Mouse (Mus musculus): ENCODE results near the gene Tespa1.
A peak's percentile ranks its signal among the peaks of the same experiment; 100 is the strongest.
"Not testable (repeated sequence)": the region's sequence is repeated elsewhere in the genome, so short reads cannot be mapped to it uniquely, and the experiment has no call there.

Gene Tespa1

DNA sequence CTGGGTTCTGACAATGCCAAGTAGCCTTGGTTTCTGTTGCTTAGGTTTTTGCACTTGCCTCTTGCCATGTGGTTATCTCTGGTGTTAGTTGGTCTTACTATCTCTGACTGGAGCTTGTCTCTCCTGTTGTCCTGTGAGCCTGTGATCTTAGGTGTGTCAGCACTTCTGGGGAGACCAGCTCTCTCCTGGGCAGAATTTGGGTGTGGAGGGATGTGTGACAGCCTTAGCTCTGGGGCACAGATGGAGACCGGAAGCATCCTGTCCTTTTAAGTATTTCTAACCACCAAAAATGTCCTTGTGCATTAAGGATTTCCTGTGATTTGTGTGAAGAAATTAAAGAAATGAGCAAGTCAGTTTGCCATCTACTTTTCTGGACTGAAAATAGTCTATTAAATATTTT is 21.4 kb downstream of the Tespa1 start:
- DNase-seq (ENCODE audit: low read depth, low spot score): no peak

DNA sequence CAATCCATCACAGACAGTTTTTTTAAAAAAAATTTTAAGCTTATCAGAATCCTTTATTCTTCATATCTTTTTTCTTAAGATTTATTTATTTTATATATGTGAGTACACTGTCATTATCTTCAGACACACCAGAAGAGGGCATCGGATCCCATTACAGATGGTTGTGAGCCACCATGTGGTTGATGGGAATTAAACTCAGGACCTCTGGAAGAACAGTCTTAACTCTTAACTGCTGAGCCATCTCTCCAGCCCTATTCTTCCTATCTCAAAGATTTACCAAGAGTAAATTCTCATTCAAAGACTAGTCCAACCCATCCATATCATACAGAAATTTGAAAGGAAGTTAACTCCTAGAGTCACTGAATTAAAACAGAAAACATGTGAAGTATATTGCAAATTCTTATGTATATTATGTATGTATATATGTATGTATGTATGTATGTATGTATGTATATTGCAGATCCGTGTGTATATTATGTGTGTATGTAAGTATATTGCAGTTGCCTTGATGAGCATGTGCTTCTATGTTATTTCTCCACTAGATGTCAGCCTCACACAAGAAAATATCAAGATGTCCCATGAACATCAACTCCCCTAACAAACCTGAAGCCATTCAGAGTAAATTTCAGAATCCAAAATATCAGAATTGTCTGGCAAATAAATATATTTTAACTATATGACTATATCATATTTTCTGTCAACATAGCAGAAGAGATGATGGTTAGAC is 40.9 kb downstream of the Tespa1 start:
- DNase-seq (ENCODE audit: low read depth, low spot score): peak; percentile 14

DNA sequence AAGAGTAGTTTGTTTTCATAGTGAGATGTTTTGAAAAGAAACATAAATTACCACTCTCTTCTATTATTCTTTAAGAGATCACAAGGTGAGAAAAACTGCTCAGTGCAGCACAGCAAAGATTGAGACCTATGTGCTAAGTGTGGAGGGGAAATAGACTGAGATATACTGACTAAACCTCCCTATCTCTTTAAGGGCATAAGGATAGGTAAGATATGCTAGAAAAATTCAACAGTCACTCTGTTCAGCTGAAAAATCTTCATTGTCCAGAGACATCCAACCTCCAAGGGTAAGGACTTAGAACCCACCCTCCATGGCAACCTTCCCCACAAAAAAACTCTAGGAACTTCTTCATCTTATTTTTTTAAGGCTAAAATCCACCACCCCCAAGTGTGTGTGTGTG is 42.1 kb downstream of the Tespa1 start:
- DNase-seq (ENCODE audit: low read depth, low spot score): no peak

DNA sequence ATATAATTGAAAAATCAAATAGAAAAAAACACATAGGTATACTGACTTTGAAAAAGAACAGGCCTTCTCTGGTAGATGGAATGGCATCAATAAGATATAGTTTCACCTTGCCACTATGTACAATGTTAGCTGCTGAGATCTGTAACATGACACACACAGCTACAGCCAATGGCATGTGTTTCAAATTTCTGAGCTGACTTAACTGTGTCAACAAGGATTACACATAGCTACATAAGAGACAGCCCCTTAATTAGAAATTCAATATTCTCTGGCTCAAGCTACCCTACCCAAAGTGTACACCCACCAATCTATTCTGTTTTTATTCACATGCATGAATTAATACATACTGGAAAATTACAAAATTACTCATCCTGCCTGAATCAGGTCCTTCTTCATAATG is 45.7 kb downstream of the Tespa1 start:
- no peak for DNase-seq (ENCODE audit: low read depth, low spot score)

DNA sequence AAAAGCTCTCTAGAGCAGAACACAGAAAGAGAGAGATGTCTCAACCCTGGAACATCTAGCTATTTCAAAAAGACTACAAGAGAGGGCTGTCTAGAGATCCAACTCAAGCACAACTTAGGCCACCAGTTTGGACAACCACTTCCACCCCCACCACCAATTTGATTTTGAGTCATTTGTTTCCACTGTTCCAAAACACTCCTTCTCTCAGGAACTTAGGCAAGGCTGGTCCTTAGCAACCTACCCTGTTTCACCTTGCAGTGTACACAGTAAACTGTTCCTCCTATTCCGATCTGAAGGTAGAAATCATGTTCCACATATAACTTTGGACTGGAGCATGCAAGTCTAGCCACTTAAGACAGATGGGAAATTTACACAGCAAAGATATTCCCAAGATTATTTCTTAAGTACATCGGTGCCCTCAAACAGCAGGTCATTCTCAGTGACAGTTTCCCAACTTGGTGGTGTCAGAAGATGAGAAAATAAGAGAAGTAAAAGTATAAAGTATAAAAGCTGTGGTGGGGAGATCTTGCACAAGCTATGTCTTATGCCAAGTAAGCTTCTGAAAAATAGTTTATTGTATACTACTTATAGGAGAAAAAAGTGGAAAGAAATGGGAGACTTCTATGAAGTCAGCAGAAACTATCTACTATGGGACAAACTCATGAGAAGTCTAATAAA is 47.5 kb downstream of the Tespa1 start:
- no peak for DNase-seq (ENCODE audit: low read depth, low spot score)

DNA sequence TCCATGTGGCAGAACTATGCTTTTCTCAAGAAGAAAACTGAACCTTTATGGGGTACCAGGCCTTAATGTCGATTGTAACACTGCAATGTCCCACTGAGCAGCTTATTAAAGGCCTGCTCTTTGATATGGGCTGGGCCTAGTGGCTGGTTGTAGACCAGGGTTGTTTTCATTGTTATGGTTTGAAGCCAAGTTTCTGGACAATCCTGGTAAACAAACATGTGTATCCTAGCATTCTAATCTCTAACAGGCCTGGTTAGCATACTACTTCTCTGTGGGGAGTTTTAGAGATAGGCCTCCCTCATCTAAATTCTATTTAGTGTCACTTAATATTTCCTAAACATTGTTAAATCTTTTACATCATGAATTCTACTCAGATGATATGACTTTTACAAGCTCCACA is 49.0 kb downstream of the Tespa1 start:
- DNase-seq (ENCODE audit: low read depth, low spot score): no peak

DNA sequence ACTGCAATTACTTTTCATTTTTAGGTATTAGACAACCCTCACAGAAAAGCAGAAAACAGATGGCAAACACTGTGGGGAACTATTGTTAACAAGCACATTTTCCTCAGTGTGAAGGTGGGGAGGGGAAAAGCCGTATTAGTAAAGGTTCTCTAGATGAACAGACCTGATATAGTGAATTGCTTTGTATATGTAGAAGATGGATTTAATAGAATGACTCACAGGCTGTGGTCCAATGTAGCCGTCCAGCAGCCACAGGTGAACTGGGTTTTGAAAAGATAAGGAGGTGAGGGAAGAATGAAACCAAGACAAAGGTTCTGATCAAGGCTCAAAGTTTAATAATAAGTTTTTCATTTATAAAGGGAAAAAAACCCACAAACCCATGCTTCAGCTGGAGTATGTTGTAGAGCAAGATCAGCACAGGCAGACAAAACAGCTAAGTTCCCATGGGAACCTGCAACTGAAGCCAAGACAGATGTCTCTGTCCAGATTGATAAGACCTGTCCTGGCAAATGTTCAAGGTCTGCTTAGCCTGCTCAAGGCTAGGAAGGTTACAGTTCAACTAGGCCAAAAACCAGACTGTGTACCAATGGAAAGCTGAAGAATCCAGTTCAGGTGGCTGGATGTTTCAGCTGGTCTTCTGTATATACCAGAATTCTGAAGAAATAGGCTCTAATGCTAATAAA is 50.0 kb downstream of the Tespa1 start:
- no peak for DNase-seq (ENCODE audit: low read depth, low spot score)

DNA sequence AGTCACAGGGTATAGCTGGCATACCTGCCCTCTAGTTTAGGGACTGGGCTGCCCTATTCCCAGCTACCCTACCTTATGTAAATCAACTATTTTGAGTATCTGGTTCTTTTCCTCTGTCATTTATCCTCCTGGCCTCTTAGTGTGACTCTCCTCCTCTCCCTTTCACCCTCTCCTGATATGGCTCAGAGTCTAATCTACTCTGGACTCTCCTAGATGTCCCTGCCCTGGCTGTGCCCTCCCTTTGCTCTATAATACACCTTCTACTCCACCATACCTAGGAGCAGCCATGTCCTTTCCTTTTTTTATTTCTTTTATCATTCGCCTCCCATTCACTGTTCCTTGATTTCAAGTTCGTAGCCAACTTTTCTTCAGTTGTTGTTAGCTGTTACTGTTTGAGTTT is 52.5 kb downstream of the Tespa1 start:
- DNase-seq (ENCODE audit: low read depth, low spot score): no peak

DNA sequence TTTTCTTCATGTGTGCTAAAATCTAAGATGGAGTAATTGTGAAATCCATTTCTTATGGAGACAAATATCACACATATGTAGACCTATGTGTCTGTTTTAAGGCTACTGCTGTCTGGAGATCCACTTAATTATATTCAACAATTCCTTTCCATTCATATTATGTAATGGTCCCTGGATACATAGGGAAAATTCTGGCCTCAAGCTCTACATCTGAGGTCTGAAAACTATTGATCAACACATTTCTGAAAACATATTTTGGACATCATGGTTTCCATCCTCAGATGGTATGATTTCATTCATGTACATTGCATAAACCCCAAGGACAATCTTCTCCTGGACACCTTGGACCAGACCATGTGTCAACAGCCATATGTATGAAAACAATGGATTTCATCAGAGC is 71.6 kb downstream of the Tespa1 start, which contains the start of gene Vmn2r84:
Vmn2r84 (minus strand) TSS at position 101 of the 400 bp plus-strand sequence.
- DNase-seq (ENCODE audit: low read depth, low spot score): no peak

DNA sequence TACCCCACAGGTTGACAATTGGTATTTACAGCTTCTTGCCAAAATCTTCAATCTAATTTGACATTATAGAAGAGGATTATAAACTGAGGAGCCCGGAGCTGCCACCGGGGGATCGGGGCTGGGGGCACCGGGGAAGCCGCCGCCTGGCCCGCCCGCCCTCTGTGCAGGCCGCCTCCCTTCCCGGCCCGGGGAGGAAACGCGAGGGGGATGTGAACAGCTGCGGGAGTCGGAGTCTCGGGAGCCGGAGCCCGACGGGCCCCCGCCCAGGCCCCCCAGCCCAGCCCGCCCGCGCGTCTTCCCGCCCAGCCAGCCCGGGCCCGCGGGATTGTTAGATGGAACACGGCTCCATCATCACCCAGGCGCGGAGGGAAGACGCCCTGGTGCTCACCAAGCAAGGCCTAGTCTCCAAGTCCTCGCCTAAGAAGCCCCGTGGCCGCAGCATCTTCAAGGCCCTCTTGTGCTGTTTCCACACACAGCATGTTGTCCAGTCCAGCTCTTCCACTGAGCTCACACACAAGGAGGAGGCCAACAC is 89.6 kb downstream of the Tespa1 start:
- not testable (repeated sequence) for DNase-seq (ENCODE audit: low read depth, low spot score)

Measured in retina, postnatal 7 days (tissue).